Mouse (Mus musculus) duodenum, adult 2 months (tissue): Measurements from ENCODE around the gene Sp9. TPM values are rescaled to one million over a fixed set of nuclear protein-coding genes. Genes with fewer than 3 reads are reported as not detected.

ENCODE experiments used
- polyA plus RNA-seq: library from polyadenylated mRNA; depleted of rRNA; stranded (reverse); fragments of >200 nt; gene quantifications from 2 replicates; pipeline ENCODE4 v1.2.3, GENCODE M21; 2012; ENCODE audit warnings: low replicate concordance; rRNA removed

Sp9 gene
- not detected in 2 replicates for polyA plus RNA-seq

GRCm38 (mm10) chr2:73271459-73272161 lies at the start of gene Sp9:
Sp9 (plus strand) TSS chr2:73271925.

GRCm38 (mm10) chr2:73312152-73313116 lies 40.7 kb downstream of the Sp9 start, which contains the start of the genes Scrn3 and Cir1:
Scrn3 (plus strand) TSS chr2:73312601.
Cir1 (minus strand) TSS chr2:73312701.

Other genes starting within 250 kb of the Sp9 start
- gene Ola1, start 53.0 kb upstream of the Sp9 start, polyA plus RNA-seq, result 0.38 and 0.81 TPM in 2 replicates
- gene Scrn3, start 40.7 kb downstream of the Sp9 start, polyA plus RNA-seq, result 1.5 and 1.9 TPM in 2 replicates
- 0.15 and 0.32 TPM in 2 replicates for gene Cir1, start 40.8 kb downstream of the Sp9 start, polyA plus RNA-seq
- gene Gpr155, start 114.6 kb downstream of the Sp9 start, polyA plus RNA-seq, result 12.9 and 19.9 TPM in 2 replicates